Mouse (Mus musculus) left cerebral cortex, adult 2 months (tissue): ENCODE measurements around the gene Scfd2. TPM values are rescaled to one million over a fixed set of nuclear protein-coding genes. Genes with fewer than 3 reads are reported as not detected.

Source experiments
- DNase-seq, 2 experiments: peaks; one replicate each; pipeline ENCODE4 v3.0.0; 2021 to 2022; ENCODE audit warnings: low spot score in 2 of 2, mixed read lengths in 1 of 2; ENCODE audit errors: extremely low spot score in 1 of 2
- H3K27ac ChIP-seq: fragments of 200-600 bp; 2 replicates; pipeline ENCODE4 v1.8.1; 2022
- H3K4me3 ChIP-seq: fragments of 200-600 bp; 2 replicates; pipeline ENCODE4 v1.8.1; 2022
- CTCF ChIP-seq: fragments of 200-600 bp; IDR thresholded peaks from 2 replicates; pipeline ENCODE4 v1.8.1; 2022; ENCODE audit warnings: antibody characterized with exemption, mild to moderate bottlenecking, moderate library complexity
- intact Hi-C: fragments of 180-260 bp; cut with DNase I; formaldehyde crosslinking; loops from one replicate; pipeline ENCODE4 v1.15.1; 2025
- total RNA-seq, 2 experiments: library from RNA; stranded (reverse); gene quantifications; 2 replicates each; pipeline ENCODE4 v1.2.3; 2021

The Scfd2 gene
- total RNA-seq, 2 experiments from 2014 or later: 28.4 to 30.5 TPM

DNA sequence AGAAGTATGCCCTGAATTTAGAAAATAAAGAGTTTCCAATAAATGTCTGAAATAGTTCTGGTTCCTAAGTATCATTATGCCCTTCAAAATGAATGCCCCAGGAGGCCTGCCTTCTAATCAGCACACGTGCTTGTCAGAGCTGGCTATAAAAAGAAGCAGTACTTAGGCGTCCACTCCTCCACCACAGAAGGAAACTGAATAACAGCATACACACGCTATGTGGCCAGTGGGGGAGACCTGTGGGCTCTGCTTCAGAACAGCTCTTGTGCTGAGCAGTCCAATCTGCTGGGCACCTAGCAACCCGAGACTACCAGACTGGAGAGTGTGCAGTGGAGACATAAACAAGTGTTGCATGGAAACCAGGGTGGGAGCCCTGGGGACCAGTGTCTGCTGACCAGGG lies 231.4 kb downstream of the Scfd2 start:
- intact Hi-C loops: no loop called here
- no peak for DNase-seq
- no peak for TF ChIP-seq CTCF
- H3K4me3 ChIP-seq: no peak overlapping the region
- no peak overlapping the region for H3K27ac ChIP-seq

DNA sequence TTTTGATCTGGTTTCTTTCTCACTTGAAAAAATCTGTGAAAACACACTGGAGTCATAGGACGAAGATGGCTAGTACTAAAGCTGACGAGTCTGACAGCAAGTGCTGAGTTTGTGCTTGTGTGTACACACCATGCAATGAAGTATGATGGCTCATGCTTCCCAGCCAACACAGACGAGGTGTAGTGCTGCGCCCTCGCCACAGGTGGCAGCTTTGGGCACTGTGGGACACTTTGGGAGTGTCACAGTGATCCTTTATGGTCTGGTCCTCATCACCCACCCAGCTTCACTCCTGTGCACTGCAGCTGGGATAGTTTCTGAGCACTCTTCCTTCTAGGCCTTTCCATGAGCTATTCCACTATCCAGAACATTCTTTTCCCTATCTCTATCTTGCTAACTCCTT lies 234.4 kb downstream of the Scfd2 start:
- no peak for DNase-seq
- H3K27ac ChIP-seq: no peak overlapping the region
- no peak overlapping the region for H3K4me3 ChIP-seq
- intact Hi-C loops: no loop called here
- TF ChIP-seq CTCF: peak; percentile 15

DNA sequence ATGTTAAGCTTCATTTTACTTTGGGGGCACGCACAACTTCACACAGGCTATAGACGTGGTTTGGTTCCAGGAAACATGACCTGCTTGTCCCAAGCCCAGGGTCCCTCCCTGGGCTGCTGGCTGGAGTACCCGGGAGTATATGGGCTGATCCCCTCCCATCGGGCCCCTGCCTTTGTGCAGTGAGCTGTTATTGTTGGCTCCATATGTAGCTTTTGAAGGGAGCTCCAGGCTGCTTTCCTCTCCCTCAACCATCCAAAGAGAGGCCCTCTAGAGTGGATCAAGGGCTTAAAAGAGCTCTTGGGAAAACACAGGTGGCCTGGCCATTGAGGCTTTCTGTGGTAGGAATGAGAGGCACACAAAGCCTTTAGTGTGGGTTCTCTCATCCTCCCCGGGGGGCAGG lies 235.5 kb downstream of the Scfd2 start:
- intact Hi-C loops: no loop called here
- no peak overlapping the region for H3K27ac ChIP-seq
- DNase-seq: no peak
- no peak overlapping the region for H3K4me3 ChIP-seq
- no peak for TF ChIP-seq CTCF

- no peak for DNase-seq
- Histone ChIP-seq H3K4me3 (no peak overlapping the region), H3K27ac (no peak overlapping the region)
- TF ChIP-seq CTCF: no peak
- intact Hi-C loops: no loop called here
These were observed 238.0 kb downstream of the Scfd2 start for GRCm38 (mm10) chr5:74293513-74293912.

DNA sequence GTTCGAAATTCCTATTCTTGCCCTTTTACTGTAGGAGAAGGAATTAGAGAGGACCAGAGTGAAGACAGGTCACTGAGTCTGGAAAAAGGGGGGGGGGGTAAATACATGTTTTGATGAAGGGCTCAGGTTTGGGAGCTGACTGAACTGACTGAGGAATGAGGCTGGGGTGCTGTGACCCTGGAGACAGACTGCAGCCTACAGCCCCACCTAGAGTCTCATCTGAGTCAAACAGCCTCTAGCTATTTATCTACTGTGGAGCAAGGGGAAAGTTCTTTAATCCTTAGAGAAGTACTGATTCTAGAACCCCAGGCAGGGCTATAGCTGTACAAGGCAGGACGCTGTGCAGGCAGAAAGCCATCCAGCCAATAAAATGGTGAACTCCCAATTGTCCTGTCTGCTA lies 239.5 kb downstream of the Scfd2 start:
- H3K4me3 ChIP-seq: no peak overlapping the region
- peak; percentile 33 for TF ChIP-seq CTCF
- no peak for DNase-seq
- intact Hi-C loops: no loop called here
- no peak overlapping the region for H3K27ac ChIP-seq

- intact Hi-C loops: no loop called here
- H3K4me3 ChIP-seq: no peak overlapping the region
- no peak overlapping the region for H3K27ac ChIP-seq
- no peak for TF ChIP-seq CTCF
- no peak for DNase-seq
These were observed 240.0 kb downstream of the Scfd2 start for GRCm38 (mm10) chr5:74291575-74291974.

DNA sequence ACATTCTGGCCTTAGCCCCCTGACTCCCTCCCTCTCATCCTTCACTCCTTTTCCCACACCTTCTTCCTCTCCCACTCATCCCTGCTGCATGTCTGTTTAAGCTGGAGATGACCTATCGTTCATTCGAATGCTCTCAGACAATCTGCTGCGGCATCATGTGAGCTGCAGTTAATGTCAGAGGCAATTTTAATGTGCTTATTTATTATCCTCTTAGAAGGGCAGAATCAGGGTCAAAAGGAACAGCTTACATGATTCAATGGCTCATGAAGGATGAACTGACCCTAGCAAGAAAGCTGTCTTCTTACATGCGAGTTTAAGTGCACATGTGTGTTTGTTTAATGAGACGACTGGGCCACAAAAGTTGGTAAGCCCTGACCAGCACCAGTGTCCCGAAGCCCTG lies 241.6 kb downstream of the Scfd2 start:
- Histone ChIP-seq H3K27ac (no peak overlapping the region), H3K4me3 (no peak overlapping the region)
- intact Hi-C loops: no loop called here
- DNase-seq: no peak
- TF ChIP-seq CTCF: no peak

- Histone ChIP-seq H3K27ac (peak overlapping the region; percentile 29), H3K4me3 (no peak overlapping the region)
- no peak for DNase-seq
- intact Hi-C loops: no loop called here
- TF ChIP-seq CTCF: no peak
These were observed 243.4 kb downstream of the Scfd2 start for GRCm38 (mm10) chr5:74288206-74288605.

GRCm38 (mm10) chr5:74286301-74286700 lies 245.3 kb downstream of the Scfd2 start:
- no peak overlapping the region for H3K4me3 ChIP-seq
- no peak overlapping the region for H3K27ac ChIP-seq
- intact Hi-C loops: no loop called here
- no peak for TF ChIP-seq CTCF
- no peak for DNase-seq

GRCm38 (mm10) chr5:74285764-74286163 lies 245.8 kb downstream of the Scfd2 start:
- Histone ChIP-seq H3K4me3 (no peak overlapping the region), H3K27ac (no peak overlapping the region)
- intact Hi-C loops: no loop called here
- no peak for DNase-seq
- no peak for TF ChIP-seq CTCF

DNA sequence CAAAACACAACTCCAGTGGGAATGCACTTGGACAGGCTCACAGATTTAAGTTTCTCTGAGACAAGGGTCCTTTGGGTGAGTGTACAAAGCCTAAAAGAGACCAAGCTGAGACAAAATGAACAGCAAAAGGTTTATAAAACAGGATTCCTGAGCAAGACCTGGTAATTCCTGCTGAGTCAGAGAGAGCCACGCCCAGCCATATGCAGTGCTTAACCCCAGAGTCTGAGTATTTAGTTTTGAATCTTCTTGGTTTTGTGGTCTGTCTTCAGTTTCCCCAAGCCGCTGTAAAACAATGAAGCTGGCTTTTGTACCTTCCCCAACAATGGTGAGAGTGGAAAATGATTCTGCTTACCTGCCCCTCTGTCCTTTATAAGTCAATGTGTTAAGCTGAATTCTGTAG lies 246.3 kb downstream of the Scfd2 start:
- no peak overlapping the region for H3K4me3 ChIP-seq
- no peak for TF ChIP-seq CTCF
- intact Hi-C loops: no loop called here
- no peak for DNase-seq
- no peak overlapping the region for H3K27ac ChIP-seq

DNA sequence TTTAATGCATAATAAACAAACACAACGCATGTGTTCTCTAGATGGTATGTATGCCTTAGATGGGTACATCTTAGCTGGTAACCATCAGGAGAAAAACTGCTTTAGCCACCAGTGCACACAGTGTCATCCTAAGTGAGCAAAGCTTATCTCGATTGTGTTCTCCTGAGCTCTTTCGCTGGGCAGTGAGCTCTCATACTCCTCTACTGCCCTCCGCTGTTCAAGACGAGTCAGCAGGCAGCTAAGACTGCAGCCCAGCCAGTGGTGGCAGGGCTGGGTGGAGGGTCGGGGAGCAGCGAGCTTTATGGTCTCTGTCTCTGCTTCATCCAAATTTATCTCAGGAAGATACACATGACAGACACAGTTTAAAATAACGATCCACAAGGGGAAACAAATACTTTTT lies 248.0 kb downstream of the Scfd2 start:
- intact Hi-C loops: loop anchor here (2.0 kb wide), 1 partner anchor 345 kb away; no protein-coding TSS in a partner anchor
- DNase-seq: no peak
- peak; percentile 65 for TF ChIP-seq CTCF
- H3K4me3 ChIP-seq: no peak overlapping the region
- H3K27ac ChIP-seq: no peak overlapping the region

GRCm38 (mm10) chr5:74281480-74281879 lies 250.1 kb downstream of the Scfd2 start:
- Histone ChIP-seq H3K27ac (no peak overlapping the region), H3K4me3 (no peak overlapping the region)
- DNase-seq: no peak
- intact Hi-C loops: no loop called here
- no peak for TF ChIP-seq CTCF

DNA sequence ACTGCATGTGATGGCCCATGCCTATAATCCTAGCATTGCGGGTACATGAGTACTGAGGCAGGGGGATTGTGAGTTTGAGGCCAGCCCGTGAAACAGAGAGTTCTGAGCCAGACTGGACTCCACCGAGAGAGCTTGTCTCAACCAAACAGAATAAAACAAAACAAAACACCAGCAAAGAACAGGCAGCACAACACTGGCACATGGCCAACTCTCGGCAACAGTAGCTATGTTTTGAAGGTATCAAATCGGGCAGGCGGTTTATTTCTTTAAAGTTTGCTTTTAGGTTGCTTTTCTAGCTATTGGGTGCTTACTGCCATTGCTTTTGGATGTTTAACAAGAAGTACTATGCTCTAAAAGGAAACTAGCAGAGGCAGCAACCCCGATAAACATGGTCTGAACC lies 251.9 kb downstream of the Scfd2 start:
- Histone ChIP-seq H3K4me3 (no peak overlapping the region), H3K27ac (no peak overlapping the region)
- intact Hi-C loops: loop anchor here (2.0 to 5.0 kb wide), 5 partner anchors 187 to 592 kb away; partner anchors contain the start of gene Usp46
- DNase-seq: no peak
- no peak for TF ChIP-seq CTCF
